In the genomic region with DNA sequence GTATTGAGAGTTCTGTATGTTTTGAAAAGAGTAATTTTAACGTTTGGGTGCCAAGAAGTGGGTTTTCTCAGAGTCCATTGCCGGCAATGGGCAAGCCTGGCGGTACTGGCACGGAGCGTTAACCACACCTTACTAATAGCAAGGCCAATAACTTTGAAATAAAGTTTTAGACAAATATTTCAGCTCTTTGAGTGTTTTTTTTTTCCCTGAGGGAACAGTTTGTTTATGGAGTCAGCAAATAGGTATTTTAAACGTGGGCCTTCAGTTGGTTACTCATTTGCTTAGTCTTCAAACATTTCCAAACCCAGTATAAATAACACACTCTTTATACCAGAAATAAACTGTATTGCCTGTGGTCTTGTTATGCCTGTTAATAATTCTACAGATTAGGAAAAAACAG, we compare ENCODE assay signal across 13 mouse cellular contexts.
"Had no signal": no experiment of that assay in that cellular context is flagged by ENCODE, and none has a peak within 500 bp of the region (broad histone marks: within the 10 kb centered on the region; RNA-seq: fewer than 3 reads in every experiment).

No protein-coding gene starts in this region.

- H3K9ac ChIP-seq: intestine, embryonic 15.5 days; limb, embryonic 12.5 days; limb, embryonic 15.5 days; liver, embryonic 13.5 days; midbrain, embryonic 13.5 days had no signal

- H3K27ac ChIP-seq: intestine, embryonic 15.5 days; limb, embryonic 12.5 days; limb, embryonic 15.5 days; liver, embryonic 13.5 days; midbrain, embryonic 10.5 days; midbrain, embryonic 13.5 days had no signal

- ATAC-seq: intestine, embryonic 15.5 days; midbrain, embryonic 13.5 days had no signal

- H3K4me2 ChIP-seq: intestine, embryonic 15.5 days; limb, embryonic 12.5 days; limb, embryonic 15.5 days; liver, embryonic 13.5 days; midbrain, embryonic 13.5 days had no signal

- H3K4me3 ChIP-seq: intestine, embryonic 15.5 days; limb, embryonic 12.5 days; limb, embryonic 15.5 days; liver, embryonic 13.5 days; megakaryocyte, embryonic 14.5 days; midbrain, embryonic 10.5 days; midbrain, embryonic 13.5 days had no signal

- H3K9me3 ChIP-seq: intestine, embryonic 15.5 days; limb, embryonic 12.5 days; limb, embryonic 15.5 days; liver, embryonic 13.5 days; megakaryocyte, embryonic 14.5 days; midbrain, embryonic 10.5 days; midbrain, embryonic 13.5 days had no signal

- H3K27me3 ChIP-seq: intestine, embryonic 15.5 days; limb, embryonic 12.5 days; limb, embryonic 15.5 days; liver, embryonic 13.5 days; megakaryocyte, embryonic 14.5 days; midbrain, embryonic 13.5 days had no signal

- DNase-seq: kidney, postnatal 4 days; left cerebral cortex, postnatal 4 days; liver, embryonic 13.5 days; lung, adult 2 months; lung, postnatal 36 days; thymus, adult 18-20 months; thymus, postnatal 36 days had no signal

- H3K4me1 ChIP-seq: intestine, embryonic 15.5 days; limb, embryonic 12.5 days; limb, embryonic 15.5 days; liver, embryonic 13.5 days; midbrain, embryonic 10.5 days; midbrain, embryonic 13.5 days had no signal
